Mouse (Mus musculus): ENCODE measurements around the gene Hint1. TPM values are rescaled to one million over a fixed set of nuclear protein-coding genes. Genes with fewer than 3 reads are reported as not detected.
"Not testable (repeated sequence)": the region's sequence is repeated elsewhere in the genome, so short reads cannot be mapped to it uniquely, and the experiment has no call there.

The Hint1 gene
- total RNA-seq, 2 experiments from 2014 or later, result 234 to 245 TPM

- intact Hi-C loops (cut with DNase I), result no loop called here
Measured at GRCm38 (mm10) chr11:54844959-54845358, 21.2 kb upstream of the Hint1 start.

GRCm38 (mm10) chr11:54845470-54846442 lies 20.4 kb upstream of the Hint1 start:
- intact Hi-C loops (cut with DNase I), result no loop called here
- TF ChIP-seq CTCF (IDR thresholded peaks at IDR 0.05), result no peak
- Histone ChIP-seq H3K4me3 (no peak overlapping the region), H3K27ac (peak overlapping the region; percentile 55)
- no peak for DNase-seq (ENCODE audit: extremely low spot score in 1 of 2, low spot score in 2 of 2)

More at GRCm38 (mm10) chr11:54844959-54845358, 21.2 kb upstream of the Hint1 start:
- TF ChIP-seq CTCF (IDR thresholded peaks at IDR 0.05), result no peak
- H3K4me3 ChIP-seq, result no peak overlapping the region
- no peak overlapping the region for H3K27ac ChIP-seq
- no peak for DNase-seq (ENCODE audit: extremely low spot score in 1 of 2, low spot score in 2 of 2)

GRCm38 (mm10) chr11:54849961-54850758 lies 16.0 kb upstream of the Hint1 start:
- TF ChIP-seq CTCF (IDR thresholded peaks at IDR 0.05), result no peak
- Histone ChIP-seq H3K27ac (no peak overlapping the region), H3K4me3 (no peak overlapping the region)
- intact Hi-C loops (cut with DNase I), result no loop called here
- DNase-seq (ENCODE audit: extremely low spot score in 1 of 2, low spot score in 2 of 2), result no peak

- intact Hi-C loops (cut with DNase I), result no loop called here
- no peak for DNase-seq (ENCODE audit: extremely low spot score in 1 of 2, low spot score in 2 of 2)
- H3K4me3 ChIP-seq, result no peak overlapping the region
- TF ChIP-seq CTCF (IDR thresholded peaks at IDR 0.05), result no peak
- H3K27ac ChIP-seq, result no peak overlapping the region
Measured at GRCm38 (mm10) chr11:54851656-54852055, 14.5 kb upstream of the Hint1 start.

- H3K27ac ChIP-seq; H3K4me3 ChIP-seq; DNase-seq (ENCODE audit: extremely low spot score in 1 of 2, low spot score in 2 of 2); intact Hi-C loops (cut with DNase I): not testable (repeated sequence)
Measured at GRCm38 (mm10) chr11:54858880-54859279, 7.3 kb upstream of the Hint1 start.

- peak overlapping the region; percentile 64 for H3K4me3 ChIP-seq
- peak overlapping the region; percentile 95 for H3K27ac ChIP-seq
- no peak for DNase-seq (ENCODE audit: extremely low spot score in 1 of 2, low spot score in 2 of 2)
- TF ChIP-seq CTCF (IDR thresholded peaks at IDR 0.05), result peak; percentile 47
- intact Hi-C loops (cut with DNase I), result loop anchor here (1.0 to 10.0 kb wide), 3 partner anchors 73 to 335 kb away; partner anchors contain the start of genes Cdc42se2 and Rapgef6
Measured at GRCm38 (mm10) chr11:54859322-54860165, 6.6 kb upstream of the Hint1 start.

GRCm38 (mm10) chr11:54860256-54861038 lies 5.7 kb upstream of the Hint1 start, which contains the start of gene Lyrm7:
Lyrm7 (minus strand) TSS chr11:54860916.
- H3K27ac ChIP-seq, result peak within 1 kb of the TSS; percentile 95
- peak; percentile 96 to 97 for DNase-seq (ENCODE audit: extremely low spot score in 1 of 2, low spot score in 2 of 2)
- TF ChIP-seq CTCF (IDR thresholded peaks at IDR 0.05), result peak; percentile 18
- peak within 1 kb of the TSS; percentile 64 for H3K4me3 ChIP-seq
- intact Hi-C loops (cut with DNase I), result loop anchor here (1.0 to 10.0 kb wide), 3 partner anchors 74 to 336 kb away; partner anchors contain the start of genes Cdc42se2 and Rapgef6

- Histone ChIP-seq H3K27ac (peak overlapping the region; percentile 95), H3K4me3 (no peak overlapping the region)
- no peak for DNase-seq (ENCODE audit: extremely low spot score in 1 of 2, low spot score in 2 of 2)
- intact Hi-C loops (cut with DNase I), result loop anchor here (2.0 to 10.0 kb wide), 2 partner anchors 75 to 337 kb away; partner anchors contain the start of genes Cdc42se2 and Rapgef6
- TF ChIP-seq CTCF (IDR thresholded peaks at IDR 0.05), result no peak
Measured at GRCm38 (mm10) chr11:54861471-54862420, 4.4 kb upstream of the Hint1 start.

Data from left cerebral cortex, adult 2 months (tissue).